Mouse (Mus musculus) B cell, adult 67 days (primary cell): ENCODE results near the gene Tas2r113. TPM values are rescaled to one million over a fixed set of nuclear protein-coding genes. Genes with fewer than 3 reads are reported as not detected.

Source experiments
- total RNA-seq, 2 experiments: library from RNA; stranded (reverse); gene quantifications; 4 replicates each; pipeline ENCODE4 v1.2.4; 2023

Tas2r113 gene
- not detected for total RNA-seq

DNA sequence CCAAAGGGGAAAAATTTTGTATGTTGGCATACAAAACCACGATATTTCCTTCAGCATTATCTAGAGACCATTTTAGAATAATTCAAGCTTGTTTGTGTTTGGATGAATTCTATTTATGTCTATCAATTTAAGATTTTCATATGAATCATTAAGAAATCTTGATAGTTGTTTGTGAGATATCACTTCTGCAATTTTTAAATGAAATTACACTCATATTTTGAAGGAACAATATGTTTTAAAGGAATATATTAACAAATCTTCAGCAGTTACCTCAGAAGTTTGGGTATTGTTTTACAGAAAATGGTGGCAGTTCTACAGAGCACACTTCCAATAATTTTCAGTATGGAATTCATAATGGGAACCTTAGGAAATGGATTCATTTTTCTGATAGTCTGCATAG, at the start of gene Tas2r113:
Gene Tas2r113, plus strand, starts transcription at position 301 of the 400 bp plus-strand sequence.

DNA sequence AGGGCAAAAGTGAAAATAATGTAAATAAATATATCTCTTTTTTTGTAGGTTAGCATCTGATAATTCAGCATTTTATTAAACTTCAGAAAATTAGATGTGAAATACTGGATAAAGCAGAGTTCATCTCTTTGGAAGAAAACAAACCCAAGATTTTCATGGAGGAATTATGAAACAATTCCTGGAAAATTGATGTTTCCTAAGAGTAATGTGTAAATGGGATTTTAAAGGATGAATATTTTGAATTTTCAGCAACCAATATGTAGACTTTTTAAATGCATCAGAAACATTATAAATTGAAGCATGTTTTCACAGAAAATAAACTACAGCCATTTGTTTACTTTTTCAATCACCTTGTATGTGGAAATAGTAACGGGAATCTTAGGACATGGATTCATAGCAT, 46.0 kb upstream of the Tas2r113 start, which contains the start of gene Tas2r123:
Gene Tas2r123, plus strand, starts transcription at position 301 of the 400 bp plus-strand sequence.

DNA sequence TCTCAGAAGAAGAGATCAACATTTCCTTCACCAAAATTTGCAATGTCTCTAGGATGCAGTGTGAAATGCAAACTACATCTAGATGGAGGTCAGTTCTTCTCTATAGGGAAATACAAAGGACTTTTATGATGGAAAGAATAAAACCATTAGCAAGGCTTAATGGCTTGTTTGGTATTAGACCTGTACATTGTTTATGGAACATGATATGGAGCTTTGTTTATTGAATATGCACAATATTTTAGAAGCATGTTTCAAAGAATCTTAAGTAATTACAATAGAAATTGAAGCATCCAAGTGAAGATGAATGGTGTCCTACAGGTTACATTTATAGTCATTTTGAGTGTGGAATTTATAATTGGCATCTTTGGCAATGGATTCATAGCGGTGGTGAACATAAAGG, 37.7 kb upstream of the Tas2r113 start, which contains the start of gene Tas2r116:
Gene Tas2r116, plus strand, starts transcription at position 301 of the 400 bp plus-strand sequence.

DNA sequence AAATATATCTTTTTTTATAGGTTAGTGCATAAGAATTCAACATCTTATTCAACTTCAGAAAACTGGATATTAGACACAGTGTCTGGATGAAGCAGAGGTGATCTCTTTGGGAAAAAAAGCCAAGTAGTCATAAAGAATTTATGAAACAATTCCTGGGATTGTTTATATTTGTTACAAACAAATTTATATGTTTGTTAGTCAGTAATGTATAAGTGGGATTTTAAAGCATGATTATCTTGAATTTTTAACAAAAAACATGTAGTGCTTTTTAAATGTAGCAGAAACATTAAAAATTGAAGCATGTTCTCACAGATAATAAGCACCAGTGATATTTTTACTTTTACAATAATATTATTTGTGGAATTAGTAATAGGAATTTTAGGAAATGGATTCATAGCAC, 25.1 kb upstream of the Tas2r113 start, which contains the start of gene Tas2r110:
Gene Tas2r110, plus strand, starts transcription at position 301 of the 400 bp plus-strand sequence.

DNA sequence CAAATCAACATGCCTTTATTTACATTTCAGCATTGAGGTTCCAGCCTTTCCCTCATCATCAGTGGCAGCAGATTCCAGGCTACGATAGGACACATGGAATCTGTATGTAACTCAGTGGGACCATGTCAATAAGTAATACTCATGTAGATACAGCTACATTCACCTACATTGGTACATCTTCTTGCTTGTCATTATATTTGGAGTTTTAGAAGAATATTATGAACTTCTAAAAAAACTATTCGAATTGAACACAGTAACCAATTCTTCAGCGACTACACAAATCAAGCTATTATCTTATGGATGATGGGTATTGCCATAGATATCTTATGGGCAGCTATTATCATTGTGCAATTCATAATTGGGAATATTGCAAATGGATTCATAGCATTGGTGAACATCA, 16.5 kb downstream of the Tas2r113 start, which contains the start of gene Tas2r125:
Gene Tas2r125, plus strand, starts transcription at position 301 of the 400 bp plus-strand sequence.

Other genes with a start within 250 kb of the Tas2r113 start
- gene A630073D07Rik, start 241.5 kb upstream of the Tas2r113 start, total RNA-seq, result not detected
- not detected for gene Tas2r120, start 236.1 kb upstream of the Tas2r113 start, total RNA-seq
- not detected for gene Tas2r121, start 192.0 kb upstream of the Tas2r113 start, total RNA-seq
- gene Tas2r122, start 181.1 kb upstream of the Tas2r113 start, total RNA-seq, result not detected
- not detected for gene Tas2r115, start 155.0 kb upstream of the Tas2r113 start, total RNA-seq
- not detected for gene Tas2r124, start 138.3 kb upstream of the Tas2r113 start, total RNA-seq
- gene Tas2r102, start 130.9 kb upstream of the Tas2r113 start, total RNA-seq, result not detected
- gene Tas2r136, start 114.8 kb upstream of the Tas2r113 start, total RNA-seq, result not detected
- not detected for gene Tas2r117, start 90.2 kb upstream of the Tas2r113 start, total RNA-seq
- not detected for gene Tas2r123, start 45.9 kb upstream of the Tas2r113 start, total RNA-seq
- not detected for gene Tas2r116, start 37.6 kb upstream of the Tas2r113 start, total RNA-seq
- not detected for gene Tas2r110, start 25.0 kb upstream of the Tas2r113 start, total RNA-seq
- not detected for gene Tas2r125, start 16.6 kb downstream of the Tas2r113 start, total RNA-seq
- gene Tas2r129, start 58.1 kb downstream of the Tas2r113 start, total RNA-seq, result not detected
- not detected for gene Tas2r131, start 64.9 kb downstream of the Tas2r113 start, total RNA-seq
- not detected for gene Tas2r109, start 88.0 kb downstream of the Tas2r113 start, total RNA-seq
- not detected for gene Tas2r103, start 144.1 kb downstream of the Tas2r113 start, total RNA-seq
- not detected for gene Tas2r140, start 162.8 kb downstream of the Tas2r113 start, total RNA-seq
- gene Smim10l1, start 211.9 kb downstream of the Tas2r113 start, total RNA-seq, result 10 to 100 TPM; 13.0 to 13.3 TPM